Mouse (Mus musculus) embryonic facial prominence, embryonic 12.5 days (tissue): ENCODE results near the gene Sec1. TPM values are rescaled to one million over a fixed set of nuclear protein-coding genes. Genes with fewer than 3 reads are reported as not detected.

Experiments used
- ATAC-seq: fragments of 200-750 bp; cut with Nextera tagmentation; 2 replicates; pipeline ENCODE4 v1.8.0; 2017; ENCODE audit not compliant: insufficient number of reproducible peaks, insufficient read depth, low FRiP score, low TSS enrichment
- H3K27ac ChIP-seq: fragments of 300-500 bp; sonication (generic); 2 replicates; pipeline ENCODE4 v1.5.1; 2016; ENCODE audit warnings: mild to moderate bottlenecking
- H3K27me3 ChIP-seq: fragments of 300-500 bp; sonication (generic); 2 replicates; pipeline ENCODE4 v1.6.1; 2016; ENCODE audit warnings: mild to moderate bottlenecking, moderate library complexity
- H3K36me3 ChIP-seq: fragments of 300-500 bp; sonication (generic); 2 replicates; pipeline ENCODE4 v1.6.1; 2016; ENCODE audit warnings: mild to moderate bottlenecking
- H3K4me1 ChIP-seq: fragments of 300-500 bp; sonication (generic); 2 replicates; pipeline ENCODE4 v1.6.1; 2016
- H3K4me2 ChIP-seq: fragments of 300-500 bp; sonication (generic); replicated peaks from 2 replicates; pipeline ENCODE4 v1.6.1; 2016; ENCODE audit warnings: mild to moderate bottlenecking, moderate library complexity
- H3K4me3 ChIP-seq: fragments of 300-500 bp; sonication (generic); 2 replicates; pipeline ENCODE4 v1.5.1; 2016; ENCODE audit warnings: mild to moderate bottlenecking
- H3K9ac ChIP-seq: fragments of 300-500 bp; sonication (generic); 2 replicates; pipeline ENCODE4 v1.6.1; 2016; ENCODE audit warnings: mild to moderate bottlenecking, moderate library complexity
- H3K9me3 ChIP-seq: fragments of 300-500 bp; sonication (generic); 2 replicates; pipeline ENCODE4 v1.6.1; 2016; ENCODE audit warnings: mild to moderate bottlenecking, moderate library complexity
- WGBS: fragments of 180-500 bp; shearing (Covaris S2); methylation state at CpG from one replicate; pipeline ENCODE4 v1.1.7; 2016; 5-methylcytosine and 5-hydroxymethylcytosine counted together
- polyA plus RNA-seq: library from polyadenylated mRNA; unstranded; fragments of >200 nt; fragmentation: Nextera tagmentation; extraction: Ambion mirVana; gene quantifications from 2 replicates; pipeline ENCODE4 v1.2.1, GENCODE M21; 2016

Gene Sec1
- polyA plus RNA-seq, 1 experiment from 2014 or later = 3.1 TPM

DNA sequence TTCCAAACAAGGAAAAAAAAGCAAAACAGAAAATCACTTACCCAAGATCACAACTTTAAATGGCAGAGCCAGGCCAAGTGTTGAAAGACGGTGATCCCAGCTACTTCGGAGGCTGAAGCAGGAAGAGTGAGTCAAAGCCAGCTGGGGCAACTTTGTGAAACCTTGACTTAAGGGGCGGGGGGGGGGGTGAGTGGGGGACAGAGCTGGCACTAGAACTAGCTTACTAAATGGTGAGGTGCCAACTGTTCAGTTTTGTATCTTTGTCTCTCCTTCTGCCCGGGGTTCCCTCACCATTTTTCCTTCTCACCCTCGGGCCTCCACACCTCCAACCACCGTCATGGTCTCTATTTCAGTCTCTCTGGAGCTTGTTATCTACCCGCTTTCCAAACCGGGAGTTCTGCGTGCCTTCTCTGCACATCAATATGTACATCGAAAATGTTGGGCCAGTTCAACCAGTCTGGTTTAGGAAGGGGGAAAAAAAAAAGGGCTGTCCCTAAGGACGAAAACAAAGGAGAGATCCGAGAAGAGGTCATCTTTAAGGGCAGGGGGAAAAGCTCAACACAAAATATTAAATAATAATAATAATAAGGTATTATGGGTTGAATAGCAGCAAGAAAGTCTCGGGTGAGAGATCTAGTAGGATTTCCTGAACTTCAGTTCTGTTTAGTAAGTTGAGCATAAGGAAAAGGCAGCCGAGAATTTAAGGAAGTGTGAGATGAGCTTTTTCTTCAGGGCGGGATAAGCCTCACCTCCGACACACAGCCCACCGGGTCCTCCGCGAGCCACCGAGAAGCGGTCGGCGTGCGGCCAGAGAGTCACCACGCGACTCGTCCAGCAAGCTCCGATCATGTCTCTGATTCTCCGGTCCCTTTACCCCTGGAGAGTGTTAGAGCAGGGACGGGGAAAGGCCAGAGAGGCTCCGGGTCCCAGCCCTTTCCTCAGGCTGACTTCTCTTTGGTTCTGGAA is 23.0 kb upstream of the Sec1 start:
- WGBS = 8% methylated on average over 31 of the region's 31 CpGs
- no peaks in the 10 kb centered on the region for H3K27me3 ChIP-seq
- no peak for ATAC-seq
- H3K36me3 ChIP-seq = peaks cover 49% of the 10 kb centered on the region
- H3K9me3 ChIP-seq = no peaks in the 10 kb centered on the region
- H3K4me1 ChIP-seq = peaks cover 47% of the 10 kb centered on the region
- H3K4me3 ChIP-seq = peak overlapping the region; percentile 88
- H3K4me2 ChIP-seq = peak overlapping the region; percentile 95
- H3K9ac ChIP-seq = peak overlapping the region; percentile 96
- peak overlapping the region; percentile 90 for H3K27ac ChIP-seq

GRCm38 (mm10) chr7:45716460-45716857 is 22.3 kb upstream of the Sec1 start:
- Histone ChIP-seq H3K4me3 (peak overlapping the region; percentile 88), H3K27me3 (no peaks in the 10 kb centered on the region), H3K4me2 (peak overlapping the region; percentile 95), H3K36me3 (peaks cover 49% of the 10 kb centered on the region), H3K4me1 (peaks cover 47% of the 10 kb centered on the region), H3K27ac (no peak overlapping the region), H3K9me3 (no peaks in the 10 kb centered on the region), H3K9ac (no peak overlapping the region)
- 88% methylated on average over 3 of the region's 3 CpGs for WGBS
- no peak for ATAC-seq

DNA sequence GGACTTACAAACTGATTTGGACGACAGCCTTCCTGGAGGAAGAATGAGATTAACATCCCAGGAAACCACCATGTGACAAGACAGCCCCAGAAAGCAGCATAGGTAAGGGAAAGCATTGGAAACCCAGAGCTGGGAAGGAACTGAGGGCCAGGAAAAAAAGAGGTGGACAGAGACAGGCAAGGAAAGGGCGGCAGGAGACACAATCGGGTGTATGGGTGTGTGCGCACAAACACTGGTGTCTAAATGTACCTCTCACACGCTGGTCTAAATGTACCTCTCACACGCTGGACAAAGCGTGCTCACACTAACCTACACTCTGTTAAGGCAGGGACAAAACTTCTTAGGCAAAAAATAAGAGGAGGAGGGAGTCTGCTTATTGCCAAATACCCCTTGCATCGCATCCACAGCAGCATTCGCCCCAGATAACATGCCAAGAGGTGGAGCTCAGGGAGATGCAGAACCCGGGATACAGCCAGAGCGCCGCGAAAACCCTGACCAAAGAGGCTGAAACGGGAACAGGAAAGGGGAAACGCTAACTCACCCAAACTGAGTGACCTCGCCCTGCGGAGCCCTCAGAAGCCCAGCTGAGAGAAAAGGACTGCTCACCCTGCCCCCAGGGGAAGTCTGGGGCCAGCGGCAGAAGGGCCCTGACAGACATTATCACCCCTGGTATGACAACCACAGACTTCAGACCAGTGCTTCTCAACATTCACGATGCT is 21.7 kb upstream of the Sec1 start:
- Histone ChIP-seq H3K36me3 (peaks cover 49% of the 10 kb centered on the region), H3K27me3 (no peaks in the 10 kb centered on the region), H3K27ac (peak overlapping the region; percentile 65), H3K4me1 (peaks cover 46% of the 10 kb centered on the region), H3K9ac (peak overlapping the region; percentile 71), H3K9me3 (no peaks in the 10 kb centered on the region), H3K4me3 (peak overlapping the region; percentile 88), H3K4me2 (peak overlapping the region; percentile 95)
- no peak for ATAC-seq
- WGBS = 80% methylated on average over 19 of the region's 19 CpGs

DNA sequence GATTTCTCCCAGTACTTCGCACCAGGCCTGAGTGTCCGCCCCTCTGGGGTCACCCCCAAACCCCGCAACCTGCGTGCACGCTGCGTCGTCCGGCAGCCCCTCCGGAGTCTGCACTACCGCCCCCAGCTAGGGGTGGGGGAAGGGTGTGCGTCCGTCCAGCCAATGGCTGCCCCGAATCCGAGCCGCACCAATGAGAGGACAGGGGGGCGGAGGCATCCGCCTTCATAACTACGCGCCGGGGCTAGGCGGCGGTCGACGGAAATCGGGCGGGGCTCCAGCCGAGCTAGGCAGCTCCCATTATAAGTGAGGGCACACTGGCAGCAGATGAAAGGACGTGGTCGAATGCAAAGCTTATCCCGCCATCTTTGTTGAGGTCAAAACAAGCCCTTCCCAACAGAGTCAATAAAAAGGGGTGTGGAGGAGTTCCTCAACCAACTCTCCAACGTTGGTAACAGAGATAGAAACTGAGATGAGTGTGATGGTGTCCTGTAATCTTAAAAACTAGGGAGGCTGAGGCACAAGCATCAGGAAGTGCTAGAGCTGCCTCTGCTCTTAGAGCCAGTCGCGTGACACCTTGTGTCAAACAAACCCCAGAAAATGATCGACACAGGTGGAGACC is 21.0 kb upstream of the Sec1 start, which contains the start of gene Rpl18:
Rpl18 (plus strand) TSS at position 368 of the 619 bp plus-strand sequence.
- Histone ChIP-seq H3K36me3 (peaks cover 49% of the 10 kb centered on the region), H3K4me3 (peak within 1 kb of the TSS; percentile 88), H3K4me2 (peak within 1 kb of the TSS; percentile 95), H3K27me3 (no peaks in the 10 kb centered on the region), H3K27ac (peak within 1 kb of the TSS; percentile 65), H3K9me3 (no peaks in the 10 kb centered on the region), H3K9ac (peak within 1 kb of the TSS; percentile 71), H3K4me1 (peaks cover 44% of the 10 kb centered on the region)
- 7% methylated on average over 34 of the region's 34 CpGs for WGBS
- ATAC-seq = peak; percentile 85

DNA sequence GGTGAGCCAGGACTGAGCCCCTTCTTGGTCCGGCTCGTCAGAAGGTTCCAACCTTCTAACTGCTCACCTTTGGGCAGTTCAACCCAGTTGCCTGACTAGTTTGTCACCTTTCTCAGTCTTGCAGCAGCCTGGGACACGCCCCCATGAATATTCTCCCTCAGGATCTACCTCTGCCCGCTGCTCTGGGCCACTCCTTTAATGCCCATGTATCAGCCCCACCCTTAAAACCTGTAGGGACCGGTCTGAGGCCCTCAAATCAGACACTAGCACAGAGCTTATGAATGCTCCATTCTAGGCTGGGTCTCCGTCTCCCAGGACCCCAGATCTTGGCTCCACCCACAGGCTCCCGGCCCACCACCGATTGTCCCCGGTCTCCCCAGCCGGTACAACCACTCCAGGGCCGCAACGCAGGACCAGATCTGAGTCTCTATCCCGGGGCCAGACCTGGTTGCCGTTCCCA is 20.5 kb upstream of the Sec1 start:
- peak; percentile 30 for ATAC-seq
- Histone ChIP-seq H3K27me3 (no peaks in the 10 kb centered on the region), H3K27ac (peak overlapping the region; percentile 32), H3K4me1 (peaks cover 40% of the 10 kb centered on the region), H3K4me2 (peak overlapping the region; percentile 95), H3K9ac (peak overlapping the region; percentile 71), H3K4me3 (peak overlapping the region; percentile 69), H3K36me3 (peaks cover 49% of the 10 kb centered on the region), H3K9me3 (no peaks in the 10 kb centered on the region)
- 10% methylated on average over 14 of the region's 14 CpGs for WGBS

- H3K9ac ChIP-seq = peak overlapping the region; percentile 71; the same call in 1 of the 2 replicates
- 75% methylated on average over 6 of the region's 6 CpGs for WGBS
- H3K9me3 ChIP-seq = no peaks in the 10 kb centered on the region
- peaks cover 40% of the 10 kb centered on the region for H3K4me1 ChIP-seq
- ATAC-seq = no peak
- H3K27me3 ChIP-seq = no peaks in the 10 kb centered on the region
- peak overlapping the region; percentile 69 for H3K4me3 ChIP-seq
- H3K36me3 ChIP-seq = peaks cover 46% of the 10 kb centered on the region
- no peak overlapping the region for H3K27ac ChIP-seq
- H3K4me2 ChIP-seq = peak overlapping the region; percentile 95
Measured at GRCm38 (mm10) chr7:45713881-45714520, 19.8 kb upstream of the Sec1 start.

- Histone ChIP-seq H3K27ac (no peak overlapping the region), H3K4me2 (no peak overlapping the region), H3K36me3 (peaks cover 46% of the 10 kb centered on the region), H3K4me3 (no peak overlapping the region), H3K9ac (no peak overlapping the region), H3K4me1 (peaks cover 43% of the 10 kb centered on the region), H3K9me3 (no peaks in the 10 kb centered on the region), H3K27me3 (no peaks in the 10 kb centered on the region)
- ATAC-seq = no peak
- 90% methylated on average over 16 of the region's 16 CpGs for WGBS
Measured at GRCm38 (mm10) chr7:45713396-45713795, 19.2 kb upstream of the Sec1 start.

- no peak overlapping the region for H3K9ac ChIP-seq
- no peak overlapping the region for H3K27ac ChIP-seq
- H3K27me3 ChIP-seq = no peaks in the 10 kb centered on the region
- no peak overlapping the region for H3K4me2 ChIP-seq
- peaks cover 54% of the 10 kb centered on the region for H3K4me1 ChIP-seq
- 89% methylated on average over 21 of the region's 21 CpGs for WGBS
- H3K4me3 ChIP-seq = no peak overlapping the region
- ATAC-seq = no peak
- H3K9me3 ChIP-seq = no peaks in the 10 kb centered on the region
- H3K36me3 ChIP-seq = peaks cover 46% of the 10 kb centered on the region
Measured at GRCm38 (mm10) chr7:45712022-45712757, 18.0 kb upstream of the Sec1 start.

- ATAC-seq = no peak
- no peaks in the 10 kb centered on the region for H3K9me3 ChIP-seq
- peaks cover 51% of the 10 kb centered on the region for H3K4me1 ChIP-seq
- H3K4me2 ChIP-seq = no peak overlapping the region
- peaks cover 46% of the 10 kb centered on the region for H3K36me3 ChIP-seq
- no peak overlapping the region for H3K27ac ChIP-seq
- no peak overlapping the region for H3K4me3 ChIP-seq
- 93% methylated on average over 24 of the region's 24 CpGs for WGBS
- no peaks in the 10 kb centered on the region for H3K27me3 ChIP-seq
- H3K9ac ChIP-seq = no peak overlapping the region
Measured at GRCm38 (mm10) chr7:45711316-45712021, 17.3 kb upstream of the Sec1 start.

DNA sequence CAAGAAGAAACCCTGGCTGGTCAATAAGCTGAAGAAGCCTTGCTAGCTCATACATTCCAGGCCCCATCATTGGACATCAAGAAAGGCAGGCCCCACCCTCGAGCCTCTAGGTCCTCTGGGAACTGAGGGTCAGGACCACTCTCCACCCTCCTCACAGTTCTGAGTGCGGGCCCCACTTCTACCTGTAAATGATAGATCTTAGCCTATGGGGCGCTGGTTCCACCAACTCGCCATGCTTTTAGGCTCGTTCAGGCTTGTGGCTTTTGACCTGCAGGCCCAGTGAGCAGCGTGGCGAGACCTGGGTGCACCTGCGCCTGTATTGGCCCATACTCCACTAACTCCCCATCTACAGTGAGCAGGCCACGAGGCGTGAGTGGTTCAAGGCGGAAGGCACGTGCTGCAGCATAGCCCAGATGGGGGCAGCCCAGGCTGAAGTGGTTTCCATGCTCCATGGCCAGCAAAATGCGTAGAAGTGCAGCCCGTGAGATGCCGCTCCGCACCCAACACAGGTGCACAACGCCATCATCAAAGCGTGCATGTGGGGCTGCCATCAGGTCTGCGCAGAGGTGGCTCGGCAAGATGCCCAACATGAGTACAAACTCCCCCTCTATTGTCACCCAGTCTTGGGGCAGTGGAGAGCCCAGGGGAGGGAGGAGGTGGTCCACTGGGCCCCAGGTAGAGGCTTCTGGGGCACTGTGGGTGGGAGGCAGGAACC is 16.4 kb upstream of the Sec1 start:
- H3K27ac ChIP-seq = no peak overlapping the region
- H3K4me1 ChIP-seq = peaks cover 47% of the 10 kb centered on the region
- H3K9me3 ChIP-seq = no peaks in the 10 kb centered on the region
- H3K4me3 ChIP-seq = no peak overlapping the region
- no peak overlapping the region for H3K9ac ChIP-seq
- no peak for ATAC-seq
- no peak overlapping the region for H3K4me2 ChIP-seq
- peaks cover 46% of the 10 kb centered on the region for H3K36me3 ChIP-seq
- no peaks in the 10 kb centered on the region for H3K27me3 ChIP-seq
- 90% methylated on average over 20 of the region's 20 CpGs for WGBS
